Comparison of ENCODE assay signal across 20 mouse cellular contexts in the genomic region with DNA sequence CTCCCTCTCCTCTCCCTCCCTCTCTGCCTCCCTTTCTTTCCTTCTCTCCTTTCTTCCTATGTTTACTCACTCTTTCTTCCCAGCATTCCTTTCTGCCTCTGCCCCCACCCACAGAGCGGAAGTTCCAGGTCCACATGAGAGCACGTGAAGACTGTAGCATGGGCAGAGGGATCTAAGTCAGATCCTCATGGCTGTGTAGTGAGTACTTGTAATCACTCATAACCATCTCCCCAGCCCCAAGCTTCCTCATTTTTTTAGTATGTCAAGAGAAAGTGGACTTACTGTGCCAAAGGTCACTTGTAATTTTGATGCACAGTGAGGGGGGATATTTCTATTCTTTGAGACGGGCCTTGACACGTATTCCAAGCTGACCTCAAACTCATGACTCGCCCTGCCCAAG. TPM values are rescaled to one million over a fixed set of nuclear protein-coding genes. Genes with fewer than 3 reads are reported as not detected.
A peak's percentile ranks its signal among the peaks of the same experiment; 100 is the strongest.
DNase-seq lines count a peak whose midpoint lies in the region; ATAC-seq lines count a peak whose summit lies in the region.
"Had no signal": no experiment of that assay in that cellular context is flagged by ENCODE, and none has a peak within 500 bp of the region (broad histone marks: within the 10 kb centered on the region; RNA-seq: fewer than 3 reads in every experiment).

No protein-coding gene starts in this region.

- DNase-seq in urinary bladder, postnatal 14 days (ENCODE audit: low spot score) = peak; percentile 39
- DNase-seq in urinary bladder, postnatal 10 days (ENCODE audit: low spot score) = no peak
- DNase-seq in layer of hippocampus, adult 18-20 months (ENCODE audit: low spot score in 2 of 2) = no peak
- DNase-seq in gastrocnemius, adult 18-20 months (ENCODE audit: low spot score) = no peak
- DNase-seq: adrenal gland, adult 8-10 months; adrenal gland, postnatal 25 days; B cell, adult 2 months; cerebellum, adult 18-20 months; cerebellum, adult 9-10 months; cerebellum, postnatal 14 days; forebrain, postnatal 0 days; gastrocnemius, postnatal 25 days; heart, adult 2 months; heart, postnatal 14 days; heart, postnatal 4 days had no signal

- ATAC-seq in granulocyte monocyte progenitor cell, adult 5-6 weeks (replicated peaks; ENCODE audit: poor library complexity, severe bottlenecking) = peak; percentile 30; the same call in 1 of the 2 replicates
- 0 out of 2 replicates have a peak, but pooled peaks have one; percentile 34 for ATAC-seq in megakaryocyte progenitor cell, adult 5-6 weeks (replicated peaks; ENCODE audit: poor library complexity)
- ATAC-seq: activated CD4-positive, CD25-positive, alpha-beta regulatory T cell, adult 4 months; forebrain, embryonic 14.5 days; forebrain, postnatal 0 days; intestine, embryonic 16.5 days had no signal

RNA-seq across cellular contexts. Expression of gene Rras2, which starts 45.4 kb away (rescaled TPM):
- total RNA-seq in granulocyte monocyte progenitor cell, adult 5-6 weeks (2014; fragmentation: Nextera tagmentation) = 0.97 and 3.5 TPM in 2 replicates
- 1.1 and 1.6 TPM in 2 replicates for total RNA-seq in granulocyte monocyte progenitor cell, adult 5-6 weeks (2017)
- 1.7 and 3.7 TPM in 2 replicates for total RNA-seq in megakaryocyte progenitor cell, adult 5-6 weeks (2015)
- total RNA-seq in megakaryocyte progenitor cell, adult 5-6 weeks (2017) = 1.5 and 1.7 TPM in 2 replicates
- 10 to 100 TPM; 23.4 to 23.7 TPM for total RNA-seq in layer of hippocampus, adult 18-20 months (2021)
- 10 to 100 TPM; 14.3 to 15.3 TPM for total RNA-seq in gastrocnemius, adult 18-20 months (2021)
